Mouse (Mus musculus) testis, adult 2 months (tissue): ENCODE results near the gene Tmed11.
"Not testable (repeated sequence)": the region's sequence is repeated elsewhere in the genome, so short reads cannot be mapped to it uniquely, and the experiment has no call there.

Source experiments
- CTCF ChIP-seq: fragments of 200-500 bp; IDR thresholded peaks from 2 replicates; pipeline ENCODE4 v1.5.1; 2012; ENCODE audit warnings: low read depth, mild to moderate bottlenecking, inconsistent platforms, low read length, moderate library complexity; ENCODE audit not compliant: control insufficient read depth, insufficient read depth, insufficient replicate concordance
- POLR2A ChIP-seq: fragments of 200-500 bp; IDR thresholded peaks from 2 replicates; pipeline ENCODE4 v1.6.1; 2012; ENCODE audit warnings: low read depth, mild to moderate bottlenecking, inconsistent platforms, low read length, moderate library complexity; ENCODE audit not compliant: control insufficient read depth

- 0 out of 2 replicates have a peak, but pooled peaks have one; percentile 20 for TF ChIP-seq CTCF
- TF ChIP-seq POLR2A = not testable (repeated sequence)
Observed at GRCm38 (mm10) chr5:108790385-108790784, 4.8 kb downstream of the Tmed11 start.
